Comparison of ENCODE assay signal across 8 mouse cellular contexts in genomic region chr4:151156904-151157303, GRCm38 (mm10).
DNase-seq lines count a peak whose midpoint lies in the region; ATAC-seq and TF ChIP-seq lines count a peak whose summit lies in the region.

No protein-coding gene starts in this region.

- no peak overlapping the region for H3K4me3 ChIP-seq in CH12.LX (replicated peaks in 1 of 3; ENCODE audit: low read depth in 2 of 3, low read length in 2 of 3, poor library complexity in 1 of 3)
- no peak overlapping the region for H3K4me3 ChIP-seq in bone marrow, adult 2 months (replicated peaks; ENCODE audit: control insufficient read depth, low read depth, low read length)
- no peak overlapping the region for H3K4me3 ChIP-seq in embryonic facial prominence, embryonic 13.5 days

- H3K9ac ChIP-seq in CH12.LX (ENCODE audit: insufficient read depth, low read depth) = no peak overlapping the region
- no peak overlapping the region for H3K9ac ChIP-seq in embryonic facial prominence, embryonic 13.5 days

- H3K4me1 ChIP-seq in CH12.LX (ENCODE audit: control insufficient read depth in 1 of 2, insufficient read depth in 2 of 2) = no peaks in the 10 kb centered on the region
- H3K4me1 ChIP-seq in bone marrow, adult 2 months (ENCODE audit: control insufficient read depth, insufficient read depth, low read length) = no peaks in the 10 kb centered on the region
- 0 out of 2 replicates have a peak, but pooled peaks cover 3% of the 10 kb centered on the region for H3K4me1 ChIP-seq in embryonic facial prominence, embryonic 13.5 days

- dilution Hi-C loops in CH12.LX (cut with MboI; ENCODE audit: extremely low pct_ligation_motif_present, extremely low pct_unique_long_range_greater_than_20kb, low sequenced_read_pairs) = no loop called here

- peaks cover 90% of the 10 kb centered on the region for H3K9me3 ChIP-seq in CH12.LX (replicated peaks; ENCODE audit: low read length)
- H3K9me3 ChIP-seq in embryonic facial prominence, embryonic 13.5 days = no peaks in the 10 kb centered on the region

- no peaks in the 10 kb centered on the region for H3K27me3 ChIP-seq in CH12.LX (replicated peaks)
- no peaks in the 10 kb centered on the region for H3K27me3 ChIP-seq in embryonic facial prominence, embryonic 13.5 days

- no peaks in the 10 kb centered on the region for H3K79me2 ChIP-seq in CH12.LX (replicated peaks; ENCODE audit: control insufficient read depth, extremely low read depth, insufficient read depth, poor library complexity, severe bottlenecking)

- 4% methylated on average over 7 of the region's 7 CpGs for WGBS in bone marrow, adult 2 months
- WGBS in embryonic facial prominence, embryonic 13.5 days = 2% methylated on average over 7 of the region's 7 CpGs

- in situ Hi-C loops in CH12.LX (cut with MboI; ENCODE audit: low pct_ligation_motif_present, low pct_unique_long_range_greater_than_20kb, low sequenced_read_pairs) = loop anchor here (25.0 kb wide), 2 partner anchors 605 to 730 kb away; no protein-coding TSS in a partner anchor

- H3K4me2 ChIP-seq in CH12.LX (ENCODE audit: insufficient read depth, low read depth, poor library complexity, severe bottlenecking) = no peak overlapping the region
- no peak overlapping the region for H3K4me2 ChIP-seq in embryonic facial prominence, embryonic 13.5 days

- H3K27ac ChIP-seq in CH12.LX (ENCODE audit: insufficient read depth, low read depth) = no peak overlapping the region
- no peak overlapping the region for H3K27ac ChIP-seq in bone marrow, adult 2 months (ENCODE audit: control insufficient read depth, insufficient read depth, low read depth, low read length, poor library complexity)
- no peak overlapping the region for H3K27ac ChIP-seq in embryonic facial prominence, embryonic 13.5 days

- peak; percentile 18; the same call in 1 of the 2 replicates for ATAC-seq in embryonic facial prominence, embryonic 13.5 days (ENCODE audit: insufficient number of reproducible peaks, insufficient read depth, low FRiP score, low TSS enrichment, low read depth)

- peak; percentile 58 for TF ChIP-seq RAD21 in CH12.LX (IDR thresholded peaks at IDR 0.05; ENCODE audit: low read depth, low read length)

- no peaks in the 10 kb centered on the region for H3K36me3 ChIP-seq in CH12.LX (replicated peaks in 1 of 2; ENCODE audit: control insufficient read depth in 1 of 2, insufficient read depth in 1 of 2, low read length in 1 of 2)
- no peaks in the 10 kb centered on the region for H3K36me3 ChIP-seq in embryonic facial prominence, embryonic 13.5 days

- TF ChIP-seq EP300 in CH12.LX (IDR thresholded peaks at IDR 0.05; ENCODE audit: low read length) = no peak

- no peak for TF ChIP-seq POLR2A in CH12.LX (IDR thresholded peaks at IDR 0.05; ENCODE audit: low read depth, low read length)
- no peak for TF ChIP-seq POLR2A in bone marrow, adult 2 months (IDR thresholded peaks at IDR 0.05; ENCODE audit: borderline replicate concordance, control insufficient read depth, low read depth, low read length)

- DNase-seq in CH12.LX (ENCODE audit: extremely low read depth) = peak; percentile 18
- peak; percentile 39 to 70 for DNase-seq in heart, adult 9 months (ENCODE audit: low spot score in 2 of 2)
- DNase-seq in kidney, postnatal 25 days = peak; percentile 79 to 91
- DNase-seq in lung, adult 18-20 months = peak; percentile 68 to 79
- peak; percentile 81 for DNase-seq in ovary, postnatal 14 days (ENCODE audit: low spot score)
- peak; percentile 65 for DNase-seq in thymus, postnatal 14 days

- peak in 1 of 2 experiments; percentile 54; a peak in 2 of 4 replicates for TF ChIP-seq CTCF in CH12.LX (conservative IDR thresholded peaks at IDR 0.05 in 1 of 2, IDR thresholded peaks at IDR 0.05 in 1 of 2; ENCODE audit: low read depth in 2 of 2, low read length in 2 of 2)
- TF ChIP-seq CTCF in bone marrow, adult 2 months (IDR thresholded peaks at IDR 0.05; ENCODE audit: control insufficient read depth, insufficient read depth, low read length) = peak; percentile 84

TF ChIP-seq in CH12.LX, 34 proteins besides CTCF, POLR2A, EP300 and RAD21:
- no peak for TF ChIP-seq USF2 (conservative IDR thresholded peaks at IDR 0.05; ENCODE audit: low read depth, low read length)
- TF ChIP-seq SMC3 (IDR thresholded peaks at IDR 0.05; ENCODE audit: low read depth, low read length) = peak; percentile 30
- no peak for TF ChIP-seq GABPA (IDR thresholded peaks at IDR 0.05; ENCODE audit: insufficient replicate concordance, low read depth, low read length)
- no peak for TF ChIP-seq MAZ (IDR thresholded peaks at IDR 0.05; ENCODE audit: low read depth, low read length)
- TF ChIP-seq RCOR1 (conservative IDR thresholded peaks at IDR 0.05; ENCODE audit: low read depth, low read length) = no peak

Comparison
In these comparisons a context has a peak if more than half of its experiments do, and no peak if none do; other contexts are left out.
1. DNase-seq: peak in every context shown above with its lines; median percentile 85 in kidney, postnatal 25 days; 81 in ovary, postnatal 14 days; 74 in lung, adult 18-20 months; 65 in thymus, postnatal 14 days; 54 in heart, adult 9 months; 18 in CH12.LX.